Comparison of ENCODE assay signal across 26 mouse cellular contexts in genomic region chr12:32615000-32615399, GRCm38 (mm10).
"Had no signal": no experiment of that assay in that cellular context is flagged by ENCODE, and none has a peak within 500 bp of the region (broad histone marks: within the 10 kb centered on the region; RNA-seq: fewer than 3 reads in every experiment).

No protein-coding gene starts in this region.

- H3K4me1 ChIP-seq: heart, embryonic 13.5 days; heart, embryonic 15.5 days; hindbrain, embryonic 13.5 days; hindbrain, embryonic 15.5 days; kidney, embryonic 15.5 days; limb, embryonic 10.5 days; limb, embryonic 12.5 days had no signal

- H3K27ac ChIP-seq: gastrocnemius, adult 2 months; heart, embryonic 13.5 days; heart, embryonic 15.5 days; hindbrain, embryonic 13.5 days; hindbrain, embryonic 15.5 days; hindbrain, postnatal 0 days; kidney, embryonic 15.5 days; kidney, postnatal 0 days; limb, embryonic 10.5 days; limb, embryonic 12.5 days had no signal

- H3K9me3 ChIP-seq: heart, embryonic 13.5 days; heart, embryonic 15.5 days; hindbrain, embryonic 13.5 days; kidney, embryonic 15.5 days; limb, embryonic 10.5 days; limb, embryonic 12.5 days had no signal

- H3K4me2 ChIP-seq: heart, embryonic 11.5 days; heart, embryonic 13.5 days; heart, embryonic 15.5 days; hindbrain, embryonic 13.5 days; hindbrain, embryonic 15.5 days; kidney, embryonic 15.5 days; limb, embryonic 12.5 days; liver, embryonic 11.5 days had no signal

- H3K27me3 ChIP-seq: heart, embryonic 13.5 days; heart, embryonic 15.5 days; hindbrain, embryonic 13.5 days; hindbrain, embryonic 15.5 days; kidney, embryonic 15.5 days; limb, embryonic 12.5 days had no signal

- H3K4me3 ChIP-seq: gastrocnemius, adult 2 months; heart, embryonic 13.5 days; heart, embryonic 15.5 days; hindbrain, embryonic 13.5 days; hindbrain, embryonic 15.5 days; kidney, embryonic 15.5 days; limb, embryonic 10.5 days; limb, embryonic 12.5 days had no signal

- H3K36me3 ChIP-seq: heart, embryonic 13.5 days; heart, embryonic 15.5 days; hindbrain, embryonic 13.5 days; hindbrain, embryonic 15.5 days; kidney, embryonic 15.5 days; limb, embryonic 10.5 days; limb, embryonic 12.5 days had no signal

- H3K9ac ChIP-seq: heart, embryonic 13.5 days; heart, embryonic 15.5 days; hindbrain, embryonic 13.5 days; hindbrain, embryonic 15.5 days; kidney, embryonic 15.5 days; limb, embryonic 12.5 days had no signal

- DNase-seq: gastrocnemius, adult 2 months; gastrocnemius, postnatal 10 days; gastrocnemius, postnatal 25 days; heart, adult 18-20 months; heart, postnatal 14 days; heart, postnatal 36 days; kidney, adult 11 months; kidney, adult 2 months; kidney, adult 9 months; kidney, postnatal 14 days; kidney, postnatal 36 days; layer of hippocampus, adult 9-11 months; layer of hippocampus, postnatal 36 days; liver had no signal

- ATAC-seq: hindbrain, postnatal 0 days; intestine, embryonic 16.5 days had no signal
